Mouse (Mus musculus) left cerebral cortex, postnatal 10 days (tissue): ENCODE data around the gene Ankrd33b. TPM values are rescaled to one million over a fixed set of nuclear protein-coding genes. Genes with fewer than 3 reads are reported as not detected.

Experiments
- DNase-seq, 2 experiments: peaks; one replicate each; pipeline ENCODE4 v3.0.0; 2021 to 2022; ENCODE audit warnings: low spot score in 2 of 2, mixed read lengths in 1 of 2; ENCODE audit errors: extremely low spot score in 1 of 2
- intact Hi-C: fragments of 180-260 bp; cut with DNase I; formaldehyde crosslinking; loops from one replicate; pipeline ENCODE4 v1.15.1; 2025
- total RNA-seq, 2 experiments: library from RNA; stranded (reverse); gene quantifications; 2 replicates each; pipeline ENCODE4 v1.2.3; 2021

Ankrd33b gene
- total RNA-seq, 2 experiments from 2014 or later: 6.4 to 8.7 TPM

DNA sequence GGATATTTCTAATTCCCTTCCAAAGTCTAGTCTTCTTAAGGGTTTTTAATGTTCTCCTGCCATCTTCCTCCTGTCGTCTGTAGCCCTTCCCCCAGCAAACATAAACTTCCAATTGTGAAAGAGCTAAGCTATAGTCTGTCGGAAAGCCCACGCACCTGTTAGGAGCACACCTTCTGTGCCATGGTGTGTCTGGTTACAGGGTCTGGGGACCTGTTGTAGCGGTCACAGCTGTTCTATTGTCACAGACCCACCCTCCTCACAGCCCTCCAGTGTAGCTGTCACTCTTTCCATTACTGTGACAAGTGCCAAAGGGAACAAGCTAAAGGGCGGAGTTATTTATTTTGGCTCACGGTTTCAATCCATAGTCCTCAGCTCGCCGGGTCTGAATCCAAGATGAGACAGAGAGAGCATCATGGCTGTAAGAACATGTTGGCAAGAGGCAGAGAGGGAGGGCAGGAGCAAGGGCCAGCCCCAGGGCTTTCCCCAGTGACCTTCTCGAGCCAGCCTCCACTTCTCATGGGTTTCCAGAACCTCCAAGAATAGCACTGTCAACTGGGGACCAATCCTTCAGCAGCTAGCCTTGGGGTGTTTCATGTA, 112.5 kb downstream of the Ankrd33b start:
- intact Hi-C loops: loop anchor here (10.0 kb wide), 1 partner anchor 330 kb away; no protein-coding TSS in a partner anchor
- no peak for DNase-seq

DNA sequence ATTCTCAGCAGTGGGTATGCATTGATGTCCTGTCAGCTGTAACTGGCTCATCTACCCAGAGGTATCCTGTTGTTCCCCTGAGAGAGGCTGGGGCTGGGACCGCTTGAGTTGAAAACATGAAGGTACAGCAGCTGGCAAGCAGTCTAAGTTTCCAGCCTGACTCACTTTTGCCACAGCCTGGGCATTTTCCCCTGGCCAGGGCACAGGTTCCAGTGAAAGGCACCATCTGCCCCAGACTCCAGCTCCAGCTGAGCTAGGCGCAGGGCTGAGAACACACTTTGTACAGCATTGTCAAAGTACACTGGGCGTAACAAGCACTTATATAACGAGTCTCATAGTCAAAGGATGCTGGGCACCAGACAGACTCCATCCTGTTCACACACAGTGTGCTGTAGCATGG, 113.6 kb downstream of the Ankrd33b start:
- DNase-seq: no peak

DNA sequence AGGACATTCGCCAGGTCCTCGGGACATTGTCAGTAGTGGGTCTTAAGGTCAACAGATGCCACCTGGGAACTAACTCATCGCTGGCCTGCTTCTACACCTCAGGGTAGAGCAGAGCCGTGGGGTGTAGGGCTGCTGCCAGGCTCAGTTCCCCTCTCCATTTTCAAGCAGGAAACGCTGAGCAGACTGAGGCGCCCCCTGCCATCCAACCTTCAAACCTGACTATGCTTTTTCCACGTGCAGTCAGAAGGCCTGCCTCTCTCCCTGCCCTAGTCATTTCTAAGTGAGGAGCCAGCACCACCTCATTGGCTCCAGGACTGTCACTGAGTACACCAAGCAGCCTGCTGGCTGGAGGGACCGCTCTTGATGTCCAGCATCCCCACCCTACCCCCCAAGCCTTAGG, 114.1 kb downstream of the Ankrd33b start:
- intact Hi-C loops: loop anchor here (10.0 kb wide), 1 partner anchor 329 kb away; no protein-coding TSS in a partner anchor
- no peak for DNase-seq

More for the DNA sequence above, 113.6 kb downstream of the Ankrd33b start:
- intact Hi-C loops: loop anchor here (10.0 kb wide), 1 partner anchor 329 kb away; no protein-coding TSS in a partner anchor

DNA sequence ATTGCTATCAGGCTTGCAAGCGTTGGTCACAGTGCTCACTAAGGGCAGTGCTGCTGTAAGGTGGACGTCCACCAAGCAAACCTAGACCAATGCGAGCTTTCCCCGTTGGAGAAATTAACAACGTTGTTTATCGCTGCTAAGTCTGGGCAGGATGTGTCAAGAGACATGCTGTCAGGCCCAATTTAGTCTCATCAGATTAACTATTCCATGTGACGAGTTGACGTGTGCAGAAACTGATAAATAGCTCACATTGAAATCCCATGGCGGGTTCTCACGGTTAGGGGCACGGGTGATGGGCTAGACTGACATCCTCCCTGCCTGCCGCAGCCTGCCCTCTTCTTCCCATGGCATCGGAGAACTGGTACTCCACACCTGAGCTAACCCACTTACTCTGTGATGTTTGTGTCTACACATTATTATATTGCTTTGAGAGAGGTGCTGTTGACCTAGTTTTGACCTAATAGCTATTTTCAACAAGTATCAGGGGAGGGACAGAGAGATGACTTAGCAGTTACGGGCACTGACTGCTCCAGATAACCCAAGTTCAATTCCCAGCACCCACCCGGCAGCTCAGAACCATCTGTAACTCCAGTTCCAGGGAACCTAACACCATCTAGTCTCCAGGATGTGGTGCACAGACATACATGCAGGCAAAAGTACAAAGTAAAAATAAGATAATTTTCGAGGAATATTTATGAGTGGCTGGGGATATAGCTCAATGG, 114.8 kb downstream of the Ankrd33b start:
- DNase-seq: no peak
- intact Hi-C loops: loop anchor here (10.0 kb wide), 1 partner anchor 328 kb away; no protein-coding TSS in a partner anchor

DNA sequence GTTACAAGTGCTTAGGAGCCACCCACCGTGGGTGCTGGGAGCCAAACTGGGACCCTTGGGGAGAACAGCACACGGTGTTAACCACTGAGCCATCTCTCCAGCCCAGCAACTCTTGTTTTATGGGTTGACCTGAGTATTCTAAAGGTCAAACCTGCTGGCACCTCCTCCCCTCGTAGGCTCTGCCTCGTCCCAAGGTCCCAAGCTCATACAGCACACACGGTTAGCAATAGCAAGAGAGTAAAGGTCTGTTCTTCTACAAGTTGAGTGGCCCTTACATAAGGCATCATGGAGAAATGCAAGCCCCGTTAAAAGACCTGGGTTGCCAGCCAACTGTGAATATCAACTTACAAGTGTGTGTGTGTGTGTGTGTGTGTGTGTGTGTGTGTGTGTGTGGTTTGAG, 116.3 kb downstream of the Ankrd33b start:
- intact Hi-C loops: loop anchor here (10.0 kb wide), 1 partner anchor 326 kb away; no protein-coding TSS in a partner anchor

DNA sequence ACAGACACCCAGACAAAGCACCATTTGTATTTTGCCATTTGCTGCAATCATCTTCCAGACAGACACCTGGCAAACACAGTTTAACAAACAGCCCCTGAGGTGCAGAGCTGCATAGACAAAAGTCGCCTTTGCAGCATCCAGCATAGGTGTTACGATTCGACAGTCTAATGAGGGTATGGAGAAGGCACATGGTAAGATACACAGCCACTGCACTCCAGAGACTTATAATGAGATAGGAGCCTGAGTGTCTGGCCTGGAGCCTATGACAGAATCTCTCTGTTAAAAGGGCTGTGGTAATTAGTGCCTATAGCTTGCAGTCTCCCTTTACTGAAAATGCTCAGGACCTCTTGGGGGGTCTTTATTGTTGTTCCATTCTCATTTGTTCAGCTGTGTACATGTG, 116.8 kb downstream of the Ankrd33b start:
- intact Hi-C loops: loop anchor here (10.0 kb wide), 1 partner anchor 326 kb away; no protein-coding TSS in a partner anchor
- no peak for DNase-seq

More for the DNA sequence above, 116.3 kb downstream of the Ankrd33b start:
- DNase-seq: no peak

DNA sequence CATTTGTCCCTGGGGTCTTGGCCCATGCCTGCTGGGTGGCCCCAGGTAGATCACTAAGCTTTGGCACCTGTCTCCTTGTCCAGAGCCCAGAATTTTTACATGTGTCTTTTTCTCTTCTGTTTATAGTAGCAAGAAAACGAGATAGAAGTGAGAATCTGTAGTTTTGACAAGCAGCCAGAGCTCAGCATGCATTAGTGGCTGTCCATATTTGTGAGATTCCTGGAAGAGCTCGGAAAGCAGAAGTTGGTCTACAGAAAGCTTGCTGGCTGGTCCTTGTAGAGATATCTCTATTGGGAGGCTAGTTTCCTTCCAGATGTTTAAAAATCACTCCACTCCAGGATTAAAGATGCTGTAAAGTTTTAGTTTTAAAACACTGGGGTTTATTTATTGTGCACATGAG, 117.5 kb downstream of the Ankrd33b start:
- DNase-seq: peak in 1 of 2 experiments; percentile 34
- intact Hi-C loops: loop anchor here (10.0 kb wide), 1 partner anchor 325 kb away; no protein-coding TSS in a partner anchor

DNA sequence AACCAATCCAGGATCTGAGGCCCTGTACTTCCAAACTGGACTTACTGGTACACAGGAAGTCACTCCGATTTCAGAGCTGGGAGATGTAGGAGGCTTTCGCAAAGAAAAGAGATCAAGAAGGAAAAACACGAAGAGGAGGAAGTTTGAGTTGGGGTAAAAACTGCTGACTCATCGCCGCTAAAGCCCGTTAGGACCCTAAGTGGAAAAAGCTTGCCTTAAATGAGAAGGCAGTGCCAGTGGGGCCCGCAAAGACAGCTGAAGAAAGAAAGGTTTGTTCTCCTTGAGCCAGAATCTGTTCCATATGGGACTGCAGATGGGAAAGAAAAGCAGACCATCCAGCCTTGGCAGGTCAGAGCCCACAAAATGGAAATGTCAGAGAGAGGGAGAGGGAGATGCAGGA, 118.6 kb downstream of the Ankrd33b start:
- DNase-seq: no peak
- intact Hi-C loops: no loop called here

DNA sequence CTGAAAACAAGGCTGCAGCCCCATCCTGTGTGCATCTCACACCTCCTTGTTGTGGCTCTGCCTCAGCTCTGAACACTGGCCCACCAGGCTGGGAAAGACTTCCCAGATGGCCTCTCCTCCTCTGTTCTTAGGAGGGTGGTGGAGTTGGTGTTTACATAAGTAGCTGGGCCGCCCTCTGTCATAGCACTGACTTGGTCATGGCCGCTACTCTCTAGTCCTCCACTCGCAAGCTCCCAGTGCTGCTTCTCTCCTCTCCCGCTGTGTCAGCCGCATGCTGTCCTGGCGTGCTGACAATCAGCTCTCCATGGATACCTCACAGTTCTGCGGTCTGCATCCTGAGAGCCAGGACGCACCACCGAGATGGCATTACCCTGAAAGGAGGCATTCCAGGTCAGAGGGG, 120.5 kb downstream of the Ankrd33b start:
- intact Hi-C loops: no loop called here
- peak in 1 of 2 experiments; percentile 60 for DNase-seq

DNA sequence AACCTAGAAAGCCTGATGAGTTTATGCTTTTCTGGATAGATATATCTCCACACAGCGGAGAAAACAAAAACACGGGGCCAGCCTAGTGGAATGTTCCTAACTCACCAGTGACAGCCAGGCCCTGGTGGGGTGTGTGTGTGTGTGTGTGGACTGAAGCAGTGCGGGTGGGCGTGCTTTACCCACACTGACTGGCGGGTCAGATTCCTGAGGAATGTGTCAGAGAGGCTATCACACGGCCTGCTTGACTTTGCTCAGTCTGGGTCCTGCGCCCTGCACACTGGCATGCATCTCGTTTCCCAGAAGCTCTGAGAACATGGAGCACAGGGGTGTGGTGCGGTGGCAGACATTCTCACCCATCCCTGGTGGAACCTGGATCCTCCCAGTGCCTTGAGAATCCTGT, 121.6 kb downstream of the Ankrd33b start:
- intact Hi-C loops: no loop called here
- no peak for DNase-seq

DNA sequence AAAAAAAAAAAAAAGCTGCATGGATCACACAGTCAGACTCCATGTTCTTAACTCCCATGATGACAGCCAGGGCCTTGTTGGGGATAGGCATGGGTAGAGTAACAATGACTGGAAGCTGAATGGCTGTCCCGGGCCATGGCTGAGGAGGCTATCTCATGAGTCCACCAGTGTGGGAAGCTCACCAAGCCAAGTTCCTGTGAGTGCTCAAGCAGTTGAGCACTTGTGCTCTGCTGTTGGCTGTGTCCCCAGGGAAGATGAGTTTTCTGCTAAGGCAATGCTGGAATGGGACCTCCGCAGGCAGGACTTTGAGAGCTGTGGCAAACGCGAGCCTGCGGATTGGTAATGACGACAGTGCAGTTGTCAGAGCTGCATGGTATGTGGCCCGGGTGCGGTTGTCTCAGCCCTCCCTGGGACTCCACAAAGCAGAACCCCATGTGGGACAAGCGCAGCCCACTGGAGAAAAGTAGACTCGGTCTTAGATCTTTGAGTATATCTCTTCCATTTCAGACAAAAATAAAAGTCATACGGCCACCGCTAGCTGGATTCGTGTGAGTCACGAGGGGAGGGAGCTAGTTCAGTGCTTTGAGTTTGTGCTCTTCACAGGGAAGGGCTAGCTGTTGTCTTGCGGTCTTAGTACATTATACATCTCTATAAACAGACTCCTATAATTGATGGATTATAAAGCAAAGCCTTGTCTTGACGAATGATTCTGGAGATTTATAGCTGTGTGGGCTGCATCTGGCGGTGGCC, 122.7 kb downstream of the Ankrd33b start:
- no peak for DNase-seq
- intact Hi-C loops: no loop called here

DNA sequence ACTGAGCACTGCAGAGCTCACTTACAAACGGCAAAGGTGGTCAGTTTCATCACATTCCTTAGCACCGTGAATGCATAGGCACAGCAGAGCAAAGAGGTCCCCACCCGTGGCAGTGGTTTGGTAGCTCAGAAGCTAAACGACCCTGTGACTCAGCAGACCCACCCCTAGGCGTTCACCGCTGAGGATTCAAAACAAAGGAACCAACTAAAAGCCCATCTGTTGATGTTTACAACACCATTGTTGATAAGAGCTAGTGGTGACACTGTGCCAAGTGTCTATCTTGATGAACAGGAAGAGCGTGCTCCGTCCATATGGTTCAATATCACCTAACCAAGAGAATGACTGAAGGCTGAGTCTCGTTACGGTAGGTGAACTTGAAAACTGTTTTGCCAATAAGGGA, 124.3 kb downstream of the Ankrd33b start:
- DNase-seq: no peak
- intact Hi-C loops: no loop called here

Other genes starting within 250 kb of the Ankrd33b start
- 10 to 100 TPM; 10.0 to 11.7 TPM for gene Dap, start 143.4 kb downstream of the Ankrd33b start, total RNA-seq
- gene Ropn1l, start 86.0 kb upstream of the Ankrd33b start, total RNA-seq: 1 to 10 TPM; 1.0 to 1.8 TPM
- gene March6, start 163.3 kb upstream of the Ankrd33b start, total RNA-seq: 100 to 1,000 TPM; 226 to 233 TPM
- gene Cmbl, start 197.7 kb upstream of the Ankrd33b start, total RNA-seq: 10 to 100 TPM; 13.5 to 17.3 TPM
- 100 to 1,000 TPM; 229 to 230 TPM for gene Cct5, start 234.1 kb upstream of the Ankrd33b start, total RNA-seq
- gene Fam173b, start 234.1 kb upstream of the Ankrd33b start, total RNA-seq: 10 to 100 TPM; 10.9 to 11.0 TPM